Mouse (Mus musculus) small intestine, adult 2 months (tissue): ENCODE results near the gene Kif24.

Experiments
- CTCF ChIP-seq: fragments of 200-500 bp; IDR thresholded peaks from 2 replicates; pipeline ENCODE4 v1.5.1; 2012; ENCODE audit warnings: low read depth, mild to moderate bottlenecking, control low read depth, inconsistent platforms, low read length, moderate library complexity, mixed read lengths; ENCODE audit not compliant: insufficient replicate concordance, insufficient read length; ENCODE audit errors: extremely low read depth
- POLR2A ChIP-seq: fragments of 200-500 bp; IDR thresholded peaks from 2 replicates; pipeline ENCODE4 v1.6.1; 2012; ENCODE audit warnings: low read depth, mild to moderate bottlenecking, control low read depth, inconsistent platforms, low read length, moderate library complexity

GRCm38 (mm10) chr4:41416966-41417365 is 47.7 kb downstream of the Kif24 start:
- TF ChIP-seq CTCF = no peak
- no peak for TF ChIP-seq POLR2A
